Mouse (Mus musculus): ENCODE measurements around the gene Prickle3. TPM values are rescaled to one million over a fixed set of nuclear protein-coding genes. Genes with fewer than 3 reads are reported as not detected.

The Prickle3 gene
- 45.5 TPM for polyA plus RNA-seq (2017; shearing (Covaris generic))

GRCm38 (mm10) chrX:7657221-7657639, at the start of gene Prickle3:
Gene Prickle3, plus strand, starts transcription at chrX:7657260.

GRCm38 (mm10) chrX:7638401-7639091, 18.5 kb upstream of the Prickle3 start, which contains the start of gene Syp:
Gene Syp, plus strand, starts transcription at chrX:7638471.

GRCm38 (mm10) chrX:7670921-7671623, 14.0 kb downstream of the Prickle3 start, which contains the start of gene Plp2:
Gene Plp2, minus strand, starts transcription at chrX:7671390.

GRCm38 (mm10) chrX:7680864-7681263, 23.8 kb downstream of the Prickle3 start, which contains the start of gene Magix:
Gene Magix, minus strand, starts transcription at chrX:7681251.

GRCm38 (mm10) chrX:7696954-7697381, 39.9 kb downstream of the Prickle3 start, which contains the start of gene Gpkow:
Gene Gpkow, plus strand, starts transcription at chrX:7697131.

GRCm38 (mm10) chrX:7714135-7714899, 57.3 kb downstream of the Prickle3 start, which contains the start of gene Wdr45:
Gene Wdr45, plus strand, starts transcription at chrX:7714333.

Other genes with a start within 250 kb of the Prickle3 start
- 26.0 TPM for gene Foxp3, start 83.6 kb upstream of the Prickle3 start, polyA plus RNA-seq (2017; shearing (Covaris generic))
- 8.8 TPM for gene Ppp1r3f, start 83.0 kb upstream of the Prickle3 start, polyA plus RNA-seq (2017; shearing (Covaris generic))
- gene Ccdc22, start 51.7 kb upstream of the Prickle3 start, polyA plus RNA-seq (2017; shearing (Covaris generic)), result 42.1 TPM
- not detected for gene Cacna1f, start 50.2 kb upstream of the Prickle3 start, polyA plus RNA-seq (2017; shearing (Covaris generic))
- gene Syp, start 18.8 kb upstream of the Prickle3 start, polyA plus RNA-seq (2017; shearing (Covaris generic)), result 0.80 TPM
- 35.6 TPM for gene Plp2, start 14.1 kb downstream of the Prickle3 start, polyA plus RNA-seq (2017; shearing (Covaris generic))
- not detected for gene Magix, start 24.0 kb downstream of the Prickle3 start, polyA plus RNA-seq (2017; shearing (Covaris generic))
- gene Gpkow, start 39.9 kb downstream of the Prickle3 start, polyA plus RNA-seq (2017; shearing (Covaris generic)), result 81.8 TPM
- 172 TPM for gene Wdr45, start 57.1 kb downstream of the Prickle3 start, polyA plus RNA-seq (2017; shearing (Covaris generic))
- not detected for gene Gm45208, start 65.0 kb downstream of the Prickle3 start, polyA plus RNA-seq (2017; shearing (Covaris generic))
- 19.5 TPM for gene Praf2, start 71.2 kb downstream of the Prickle3 start, polyA plus RNA-seq (2017; shearing (Covaris generic))
- gene Ccdc120, start 93.6 kb downstream of the Prickle3 start, polyA plus RNA-seq (2017; shearing (Covaris generic)), result not detected
- 42.5 TPM for gene Tfe3, start 105.3 kb downstream of the Prickle3 start, polyA plus RNA-seq (2017; shearing (Covaris generic))
- 145 TPM for gene Gripap1, start 132.5 kb downstream of the Prickle3 start, polyA plus RNA-seq (2017; shearing (Covaris generic))
- gene Kcnd1, start 165.0 kb downstream of the Prickle3 start, polyA plus RNA-seq (2017; shearing (Covaris generic)), result 0.26 TPM
- gene Otud5, start 184.1 kb downstream of the Prickle3 start, polyA plus RNA-seq (2017; shearing (Covaris generic)), result 239 TPM
- gene Pim2, start 221.0 kb downstream of the Prickle3 start, polyA plus RNA-seq (2017; shearing (Covaris generic)), result 165 TPM
- gene Slc35a2, start 226.8 kb downstream of the Prickle3 start, polyA plus RNA-seq (2017; shearing (Covaris generic)), result 35.6 TPM
- gene Pqbp1, start 242.0 kb downstream of the Prickle3 start, polyA plus RNA-seq (2017; shearing (Covaris generic)), result 191 TPM
- 88.6 TPM for gene Timm17b, start 242.1 kb downstream of the Prickle3 start, polyA plus RNA-seq (2017; shearing (Covaris generic))

All from naive thymus-derived CD4-positive, alpha-beta T cell, adult 5 months (primary cell).